Mouse (Mus musculus) megakaryocyte, adult 5-6 weeks (primary cell): ENCODE measurements around the gene Ctrc. TPM values are rescaled to one million over a fixed set of nuclear protein-coding genes. Genes with fewer than 3 reads are reported as not detected.

ENCODE experiments used
- ATAC-seq: 2 replicates; pipeline ENCODE4 v1.8.0; 2016; ENCODE audit warnings: mild to moderate bottlenecking, inconsistent platforms; ENCODE audit not compliant: poor library complexity, severe bottlenecking
- total RNA-seq, 2 experiments: library from RNA; stranded (forward) in 1 of 2; stranded (reverse) in 1 of 2; fragments of 153-499, 151-499 nt in 1 of 2; fragments of 221-1000, 200-1000 nt in 1 of 2; gene quantifications; 2 replicates each; pipeline versions ENCODE4 v1.2.3 to v1.2.4; 2015 to 2017

Gene Ctrc
- total RNA-seq, 2 experiments from 2014 or later = not detected

GRCm38 (mm10) chr4:141868051-141868450 is 21.9 kb upstream of the Ctrc start:
- no peak for ATAC-seq

- no peak for ATAC-seq
These were observed 21.3 kb upstream of the Ctrc start for GRCm38 (mm10) chr4:141867498-141867897.

- no peak for ATAC-seq
These were observed 20.9 kb upstream of the Ctrc start for GRCm38 (mm10) chr4:141866933-141867490.

GRCm38 (mm10) chr4:141865600-141865999 is 19.4 kb upstream of the Ctrc start:
- ATAC-seq = no peak

GRCm38 (mm10) chr4:141865006-141865405 is 18.8 kb upstream of the Ctrc start:
- no peak for ATAC-seq

- no peak for ATAC-seq
These were observed 18.3 kb upstream of the Ctrc start for GRCm38 (mm10) chr4:141864506-141864905.

GRCm38 (mm10) chr4:141863726-141864280 is 17.6 kb upstream of the Ctrc start:
- peak; percentile 27 for ATAC-seq

GRCm38 (mm10) chr4:141862867-141863266 is 16.7 kb upstream of the Ctrc start:
- no peak for ATAC-seq

GRCm38 (mm10) chr4:141861591-141862295 is 15.6 kb upstream of the Ctrc start:
- ATAC-seq = peak; percentile 54

- peak; percentile 41 for ATAC-seq
These were observed 14.2 kb upstream of the Ctrc start for GRCm38 (mm10) chr4:141860246-141860841.

GRCm38 (mm10) chr4:141859351-141859750 is 13.2 kb upstream of the Ctrc start:
- no peak for ATAC-seq

GRCm38 (mm10) chr4:141858501-141858900 is 12.3 kb upstream of the Ctrc start:
- no peak for ATAC-seq

GRCm38 (mm10) chr4:141857422-141857930 is 11.3 kb upstream of the Ctrc start:
- peak; percentile 53 for ATAC-seq

GRCm38 (mm10) chr4:141853437-141853836 is 7.3 kb upstream of the Ctrc start:
- 0 out of 2 replicates have a peak, but pooled peaks have one; percentile 49 for ATAC-seq

- ATAC-seq = peak; percentile 49
These were observed 11.5 kb downstream of the Ctrc start for GRCm38 (mm10) chr4:141834536-141835095.

GRCm38 (mm10) chr4:141833911-141834310 is 12.2 kb downstream of the Ctrc start:
- ATAC-seq = no peak

- ATAC-seq = no peak
These were observed 14.8 kb downstream of the Ctrc start for GRCm38 (mm10) chr4:141831361-141831760.

- no peak for ATAC-seq
These were observed 15.8 kb downstream of the Ctrc start for GRCm38 (mm10) chr4:141830381-141830780.

GRCm38 (mm10) chr4:141828177-141828576 is 18.0 kb downstream of the Ctrc start:
- no peak for ATAC-seq

- ATAC-seq = no peak
These were observed 18.8 kb downstream of the Ctrc start for GRCm38 (mm10) chr4:141827401-141827800.

GRCm38 (mm10) chr4:141826060-141826459 is 20.1 kb downstream of the Ctrc start, which contains the start of gene Cela2a:
Gene Cela2a (minus strand): TSS chr4:141826160.
- ATAC-seq = no peak
